Mouse (Mus musculus): Measurements from ENCODE around the gene Nmnat3. TPM values are rescaled to one million over a fixed set of nuclear protein-coding genes. Genes with fewer than 3 reads are reported as not detected.

The Nmnat3 gene
- polyA plus RNA-seq, 1 experiment from 2014 or later = 14.2 TPM

DNA sequence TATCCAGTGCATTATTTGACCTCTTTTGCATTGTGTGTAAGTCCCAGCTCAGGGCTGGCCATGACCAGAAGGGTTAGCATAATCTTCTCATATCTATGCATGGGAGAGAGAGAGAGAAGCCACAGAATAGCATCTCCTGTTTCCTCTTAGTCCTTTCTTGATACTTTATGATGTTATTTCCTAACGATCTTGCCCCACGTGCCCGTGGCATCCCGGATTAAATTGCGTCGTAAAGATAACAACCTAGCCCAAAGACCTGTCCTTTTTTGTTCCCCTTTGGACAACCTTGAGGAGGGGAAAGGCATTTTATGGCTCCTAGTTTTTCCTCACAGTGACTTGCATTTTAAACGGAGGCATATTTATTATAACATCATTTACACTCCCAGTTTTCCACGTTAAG lies 78.8 kb downstream of the Nmnat3 start:
- H3K9ac ChIP-seq (replicated peaks) = no peak overlapping the region
- no peak overlapping the region for H3K4me2 ChIP-seq (ENCODE audit: low read depth, low read length)
- ATAC-seq (no peak), DNase-seq (no peak)
- peaks cover 6% of the 10 kb centered on the region; the same call in 1 of the 2 replicates for H3K36me3 ChIP-seq (replicated peaks; ENCODE audit: insufficient read depth, low read length)
- no peak overlapping the region for H3K27ac ChIP-seq (ENCODE audit: low read depth)
- H3K4me3 ChIP-seq (ENCODE audit: low read depth, low read length) = no peak overlapping the region
- H3K9me3 ChIP-seq (ENCODE audit: low read length) = no peaks in the 10 kb centered on the region
- H3K4me1 ChIP-seq (ENCODE audit: insufficient read depth) = no peaks in the 10 kb centered on the region
- no peak for TF ChIP-seq EP300 (IDR thresholded peaks at IDR 0.05; ENCODE audit: low read depth)
- TF ChIP-seq CTCF (IDR thresholded peaks at IDR 0.05; ENCODE audit: low read depth) = no peak
- H3K27me3 ChIP-seq (ENCODE audit: insufficient read depth, low read length) = no peaks in the 10 kb centered on the region
- WGBS (ENCODE audit: insufficient replicate concordance) = 81% methylated on average over 8 of the region's 8 CpGs

DNA sequence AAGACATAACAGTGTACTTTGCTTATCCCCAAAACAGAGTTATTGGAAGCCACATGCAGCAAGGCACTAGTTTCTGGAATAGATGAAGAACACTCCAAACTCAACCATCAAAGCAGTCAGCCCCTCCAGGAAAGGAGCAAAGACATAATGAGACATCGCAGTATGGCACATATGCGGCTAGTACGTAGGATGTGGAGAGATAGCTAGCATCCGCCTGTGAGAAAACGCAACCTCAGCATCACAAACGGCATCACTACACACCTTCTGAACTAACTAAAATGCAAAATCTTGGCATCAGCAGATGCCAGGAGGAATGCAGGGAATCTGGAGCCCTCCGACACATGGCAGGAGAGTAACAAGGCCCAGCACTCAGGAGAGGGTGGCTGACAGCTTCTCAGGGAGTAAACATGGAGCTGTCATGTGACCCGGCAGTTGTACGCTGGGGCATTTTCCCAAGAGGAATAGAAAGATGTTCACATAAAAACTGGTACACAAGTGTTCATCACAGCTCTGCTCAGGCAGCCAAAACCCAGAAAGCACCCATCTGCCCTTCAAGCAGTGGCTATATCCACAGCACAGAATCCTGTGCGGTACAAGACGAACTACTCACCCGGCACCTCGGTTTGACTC lies 80.2 kb downstream of the Nmnat3 start:
- DNase-seq = no peak
- Histone ChIP-seq H3K4me3 (ENCODE audit: low read depth, low read length) (no peak overlapping the region), H3K27me3 (ENCODE audit: insufficient read depth, low read length) (no peaks in the 10 kb centered on the region), H3K9ac (replicated peaks) (no peak overlapping the region), H3K4me2 (ENCODE audit: low read depth, low read length) (no peak overlapping the region), H3K4me1 (ENCODE audit: insufficient read depth) (no peaks in the 10 kb centered on the region), H3K36me3 (replicated peaks; ENCODE audit: insufficient read depth, low read length) (peaks cover 6% of the 10 kb centered on the region; the same call in 1 of the 2 replicates), H3K9me3 (ENCODE audit: low read length) (no peaks in the 10 kb centered on the region), H3K27ac (ENCODE audit: low read depth) (no peak overlapping the region)
- ATAC-seq = no peak
- TF ChIP-seq CTCF (IDR thresholded peaks at IDR 0.05; ENCODE audit: low read depth) (no peak), EP300 (IDR thresholded peaks at IDR 0.05; ENCODE audit: low read depth) (no peak)
- WGBS (ENCODE audit: insufficient replicate concordance) = 92% methylated on average over 13 of the region's 13 CpGs

DNA sequence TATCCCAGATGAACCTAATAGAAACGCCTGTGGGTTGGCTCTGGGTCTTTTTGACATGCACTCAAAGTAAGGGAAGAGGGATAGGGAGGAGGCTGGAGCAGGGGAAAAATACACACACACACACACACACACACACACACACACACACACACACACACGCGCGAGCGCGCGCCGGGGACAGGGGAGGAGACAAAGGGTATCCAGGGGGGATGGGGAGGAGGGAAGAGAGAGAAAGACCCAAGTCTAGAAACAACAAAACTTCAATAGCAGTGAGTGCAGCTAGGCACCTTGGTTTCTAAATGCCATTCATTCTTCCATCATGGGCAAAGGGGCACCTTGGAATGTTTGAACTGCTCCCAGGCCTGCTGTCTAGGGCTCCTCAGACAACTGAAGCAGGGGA lies 82.5 kb downstream of the Nmnat3 start:
- H3K27ac ChIP-seq (ENCODE audit: low read depth) = no peak overlapping the region
- WGBS (ENCODE audit: insufficient replicate concordance) = 54% methylated on average over 7 of the region's 8 CpGs
- ATAC-seq = no peak

DNA sequence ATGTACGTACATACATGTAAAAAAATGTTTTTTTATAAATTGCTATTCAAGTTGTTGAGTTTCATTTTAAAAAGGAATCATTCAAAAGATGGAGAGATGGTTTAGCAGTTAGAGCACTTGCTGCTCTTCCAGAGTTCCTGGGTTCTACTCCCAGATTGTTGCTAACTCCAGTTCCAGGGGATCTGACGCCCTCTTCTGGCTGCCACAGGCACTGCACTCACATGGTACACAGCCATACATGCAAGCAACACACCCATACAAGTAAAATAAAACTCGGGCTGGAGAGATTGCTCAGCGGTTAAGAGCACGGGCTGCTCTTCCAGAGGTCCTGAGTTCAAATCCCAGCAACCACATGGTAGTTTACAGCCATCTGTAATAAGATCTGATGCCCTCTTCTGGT lies 86.1 kb downstream of the Nmnat3 start:
- Histone ChIP-seq H3K4me1 (ENCODE audit: insufficient read depth) (no peaks in the 10 kb centered on the region), H3K36me3 (replicated peaks; ENCODE audit: insufficient read depth, low read length) (0 out of 2 replicates have a peak, but pooled peaks cover under 1% of the 10 kb centered on the region)

More for the DNA sequence above, 82.5 kb downstream of the Nmnat3 start:
- no peak overlapping the region for H3K4me2 ChIP-seq (ENCODE audit: low read depth, low read length)
- H3K4me1 ChIP-seq (ENCODE audit: insufficient read depth) = no peaks in the 10 kb centered on the region
- H3K9ac ChIP-seq (replicated peaks) = no peak overlapping the region
- no peaks in the 10 kb centered on the region for H3K9me3 ChIP-seq (ENCODE audit: low read length)
- no peak overlapping the region for H3K4me3 ChIP-seq (ENCODE audit: low read depth, low read length)
- no peaks in the 10 kb centered on the region for H3K27me3 ChIP-seq (ENCODE audit: insufficient read depth, low read length)
- DNase-seq = no peak
- peaks cover 6% of the 10 kb centered on the region; the same call in 1 of the 2 replicates for H3K36me3 ChIP-seq (replicated peaks; ENCODE audit: insufficient read depth, low read length)
- no peak for TF ChIP-seq CTCF (IDR thresholded peaks at IDR 0.05; ENCODE audit: low read depth)
- TF ChIP-seq EP300 (IDR thresholded peaks at IDR 0.05; ENCODE audit: low read depth) = no peak

DNA sequence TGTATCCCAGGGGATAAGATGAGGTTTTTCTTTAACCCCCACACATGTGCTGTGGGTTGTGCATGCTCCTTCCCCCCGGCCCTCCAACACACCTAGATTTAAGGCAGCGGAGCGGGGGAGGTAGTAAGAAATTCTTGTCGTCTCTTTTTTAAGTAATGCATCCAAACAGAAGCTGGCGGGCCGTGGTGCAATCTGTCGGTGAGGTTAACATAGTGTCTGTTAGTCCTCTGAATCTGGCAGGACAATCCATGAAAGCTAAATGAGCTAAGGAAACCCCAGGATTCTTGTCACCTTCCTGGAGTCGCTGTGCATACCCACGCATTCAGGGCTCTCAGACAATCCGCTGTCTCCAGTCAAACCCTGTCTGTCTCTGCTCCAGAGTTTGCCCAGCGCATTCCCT lies 87.7 kb downstream of the Nmnat3 start:
- ATAC-seq (no peak), DNase-seq (no peak)
- no peaks in the 10 kb centered on the region for H3K4me1 ChIP-seq (ENCODE audit: insufficient read depth)
- no peak overlapping the region for H3K27ac ChIP-seq (ENCODE audit: low read depth)
- H3K4me2 ChIP-seq (ENCODE audit: low read depth, low read length) = no peak overlapping the region
- H3K9ac ChIP-seq (replicated peaks) = no peak overlapping the region
- no peaks in the 10 kb centered on the region for H3K36me3 ChIP-seq (replicated peaks; ENCODE audit: insufficient read depth, low read length)
- 86% methylated on average over 11 of the region's 11 CpGs for WGBS (ENCODE audit: insufficient replicate concordance)
- H3K4me3 ChIP-seq (ENCODE audit: low read depth, low read length) = no peak overlapping the region
- no peaks in the 10 kb centered on the region for H3K27me3 ChIP-seq (ENCODE audit: insufficient read depth, low read length)
- no peaks in the 10 kb centered on the region for H3K9me3 ChIP-seq (ENCODE audit: low read length)
- no peak for TF ChIP-seq EP300 (IDR thresholded peaks at IDR 0.05; ENCODE audit: low read depth)

More for the DNA sequence above, 86.1 kb downstream of the Nmnat3 start:
- Histone ChIP-seq H3K9ac (replicated peaks) (no peak overlapping the region), H3K4me2 (ENCODE audit: low read depth, low read length) (no peak overlapping the region), H3K27me3 (ENCODE audit: insufficient read depth, low read length) (no peaks in the 10 kb centered on the region), H3K4me3 (ENCODE audit: low read depth, low read length) (no peak overlapping the region), H3K27ac (ENCODE audit: low read depth) (no peak overlapping the region), H3K9me3 (ENCODE audit: low read length) (no peaks in the 10 kb centered on the region)
- no peak for DNase-seq
- ATAC-seq = no peak
- 87% methylated on average over 5 of the region's 5 CpGs for WGBS (ENCODE audit: insufficient replicate concordance)
- TF ChIP-seq CTCF (IDR thresholded peaks at IDR 0.05; ENCODE audit: low read depth) (peak; percentile 53), EP300 (IDR thresholded peaks at IDR 0.05; ENCODE audit: low read depth) (no peak)

DNA sequence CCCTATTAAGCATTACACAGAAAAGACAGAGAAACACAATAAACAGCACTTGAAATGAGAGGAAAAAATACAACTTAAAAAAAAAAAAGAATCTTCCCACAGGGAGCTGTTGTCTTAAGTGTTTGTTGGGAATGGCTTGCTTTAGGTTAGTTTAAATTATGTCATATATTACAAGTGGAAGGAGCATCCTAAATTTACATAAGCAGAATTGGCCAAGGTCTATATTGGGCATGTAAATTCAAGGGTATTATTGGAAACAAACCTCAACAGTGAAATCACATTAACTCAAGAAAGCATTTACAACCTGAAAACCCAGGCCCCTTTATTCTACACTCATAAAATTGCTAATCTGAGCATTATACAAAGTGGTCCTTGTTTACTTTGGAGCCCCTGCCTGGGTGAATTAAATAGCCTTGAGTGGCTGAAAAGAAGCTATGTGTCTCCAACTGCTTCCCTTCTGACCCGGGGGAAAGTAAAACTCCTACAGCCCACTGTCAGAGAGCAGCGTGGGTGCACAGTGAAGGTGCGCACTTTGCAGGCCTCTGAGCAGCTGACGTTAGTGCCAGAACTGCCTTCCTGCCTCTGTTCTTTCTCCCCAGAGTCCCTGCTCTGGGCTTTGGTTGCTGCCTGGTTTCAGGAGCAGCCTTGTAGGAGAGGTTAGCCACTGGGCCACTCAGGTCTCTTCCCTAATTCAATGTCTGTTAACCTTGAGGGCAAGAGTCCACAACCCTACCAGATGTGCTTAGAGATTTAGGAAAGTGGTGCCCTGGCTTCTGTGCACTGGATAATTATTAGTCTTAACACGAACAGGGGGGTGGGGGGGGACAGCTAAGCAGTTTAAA lies 88.3 kb downstream of the Nmnat3 start:
- no peak for DNase-seq
- Histone ChIP-seq H3K4me3 (ENCODE audit: low read depth, low read length) (no peak overlapping the region), H3K4me1 (ENCODE audit: insufficient read depth) (no peaks in the 10 kb centered on the region), H3K27ac (ENCODE audit: low read depth) (no peak overlapping the region), H3K9ac (replicated peaks) (no peak overlapping the region), H3K36me3 (replicated peaks; ENCODE audit: insufficient read depth, low read length) (no peaks in the 10 kb centered on the region), H3K4me2 (ENCODE audit: low read depth, low read length) (no peak overlapping the region), H3K27me3 (ENCODE audit: insufficient read depth, low read length) (no peaks in the 10 kb centered on the region), H3K9me3 (ENCODE audit: low read length) (no peaks in the 10 kb centered on the region)
- WGBS (ENCODE audit: insufficient replicate concordance) = 64% methylated on average over 5 of the region's 5 CpGs
- no peak for TF ChIP-seq CTCF (IDR thresholded peaks at IDR 0.05; ENCODE audit: low read depth)
- TF ChIP-seq EP300 (IDR thresholded peaks at IDR 0.05; ENCODE audit: low read depth) = no peak
- no peak for ATAC-seq

Data from liver, postnatal 0 days (tissue).